In genomic region chr11:100959464-100959810, GRCm38 (mm10) we compare ENCODE assay signal across 8 mouse cellular contexts. TPM values are rescaled to one million over a fixed set of nuclear protein-coding genes. Genes with fewer than 3 reads are reported as not detected.
A peak's percentile ranks its signal among the peaks of the same experiment; 100 is the strongest.
DNase-seq lines count a peak whose midpoint lies in the region; ATAC-seq and TF ChIP-seq lines count a peak whose summit lies in the region.

No protein-coding gene starts in this region.

- H3K27me3 ChIP-seq in hindbrain, postnatal 0 days (ENCODE audit: insufficient read depth, low read length): peaks cover 8% of the 10 kb centered on the region; the same call in 1 of the 2 replicates
- H3K27me3 ChIP-seq in limb, embryonic 14.5 days (ENCODE audit: control insufficient read depth, insufficient read depth, low read length): peaks cover 18% of the 10 kb centered on the region
- peaks cover 31% of the 10 kb centered on the region for H3K27me3 ChIP-seq in midbrain, embryonic 14.5 days (ENCODE audit: control insufficient read depth, insufficient read depth, low read length)
- no peaks in the 10 kb centered on the region for H3K27me3 ChIP-seq in stomach, postnatal 0 days (ENCODE audit: control insufficient read depth, insufficient read depth, low read length)

- no peaks in the 10 kb centered on the region for H3K9me3 ChIP-seq in hindbrain, postnatal 0 days (ENCODE audit: low read length)
- no peaks in the 10 kb centered on the region for H3K9me3 ChIP-seq in limb, embryonic 14.5 days (ENCODE audit: control insufficient read depth, low read length)
- no peaks in the 10 kb centered on the region for H3K9me3 ChIP-seq in midbrain, embryonic 14.5 days (ENCODE audit: control insufficient read depth, low read length)
- H3K9me3 ChIP-seq in stomach, postnatal 0 days (ENCODE audit: control insufficient read depth, low read length): no peaks in the 10 kb centered on the region

- 4% methylated on average over 14 of the region's 14 CpGs for WGBS in hindbrain, postnatal 0 days
- 4% methylated on average over 14 of the region's 14 CpGs for WGBS in limb, embryonic 14.5 days
- WGBS in midbrain, embryonic 14.5 days: 3% methylated on average over 14 of the region's 14 CpGs
- 6% methylated on average over 14 of the region's 14 CpGs for WGBS in stomach, postnatal 0 days

- H3K27ac ChIP-seq in hindbrain, postnatal 0 days: no peak overlapping the region
- no peak overlapping the region for H3K27ac ChIP-seq in limb, embryonic 14.5 days (replicated peaks; ENCODE audit: low read depth, low read length)
- no peak overlapping the region for H3K27ac ChIP-seq in midbrain, embryonic 14.5 days (replicated peaks; ENCODE audit: low read depth, low read length)
- peak overlapping the region; percentile 26 for H3K27ac ChIP-seq in stomach, postnatal 0 days (replicated peaks)

- peak; percentile 67 to 75 for DNase-seq in layer of hippocampus, postnatal 10 days (ENCODE audit: low spot score in 2 of 2)
- DNase-seq in layer of hippocampus, adult 9-10 months (ENCODE audit: low spot score): no peak
- peak; percentile 70 for DNase-seq in c-Kit-positive CD71-positive TER-119-positive erythroid progenitor cells, embryonic 14.5 days (ENCODE audit: low spot score)
- peak; percentile 82 for DNase-seq in forelimb bud, embryonic 11.5 days (ENCODE audit: low read depth, low spot score)
- peak; percentile 88 for DNase-seq in hindbrain, postnatal 0 days (ENCODE audit: low spot score)
- DNase-seq in limb, embryonic 14.5 days (ENCODE audit: low spot score): peak; percentile 83
- DNase-seq in midbrain, embryonic 14.5 days: peak; percentile 88
- peak; percentile 63 for DNase-seq in stomach, postnatal 0 days (ENCODE audit: low spot score)

- no peaks in the 10 kb centered on the region for H3K36me3 ChIP-seq in hindbrain, postnatal 0 days (ENCODE audit: insufficient read depth, low read length)
- peaks cover 23% of the 10 kb centered on the region for H3K36me3 ChIP-seq in limb, embryonic 14.5 days (ENCODE audit: control insufficient read depth, insufficient read depth, low read length)
- H3K36me3 ChIP-seq in midbrain, embryonic 14.5 days (ENCODE audit: control insufficient read depth, insufficient read depth, low read length): no peaks in the 10 kb centered on the region
- H3K36me3 ChIP-seq in stomach, postnatal 0 days (ENCODE audit: control insufficient read depth, insufficient read depth, low read length): peaks cover 11% of the 10 kb centered on the region

- peak; percentile 70 for TF ChIP-seq CTCF in hindbrain, postnatal 0 days (IDR thresholded peaks at IDR 0.05; ENCODE audit: low read depth)
- TF ChIP-seq CTCF in stomach, postnatal 0 days (IDR thresholded peaks at IDR 0.05; ENCODE audit: low read depth): peak; percentile 77

- no peak for ATAC-seq in hindbrain, postnatal 0 days
- ATAC-seq in limb, embryonic 14.5 days (ENCODE audit: low FRiP score, low read depth): no peak
- no peak for ATAC-seq in midbrain, embryonic 14.5 days (ENCODE audit: low FRiP score, low TSS enrichment)
- no peak for ATAC-seq in stomach, postnatal 0 days (ENCODE audit: low FRiP score, low TSS enrichment)

- TF ChIP-seq POLR2A in limb, embryonic 14.5 days (IDR thresholded peaks at IDR 0.05; ENCODE audit: borderline replicate concordance, extremely low read depth, insufficient read depth, insufficient read length): no peak

- H3K4me2 ChIP-seq in hindbrain, postnatal 0 days (ENCODE audit: low read depth, low read length): peak overlapping the region; percentile 50
- peak overlapping the region; percentile 41 for H3K4me2 ChIP-seq in limb, embryonic 14.5 days (replicated peaks; ENCODE audit: low read depth, low read length, severe bottlenecking)
- peak overlapping the region; percentile 39 for H3K4me2 ChIP-seq in midbrain, embryonic 14.5 days (ENCODE audit: low read length)
- H3K4me2 ChIP-seq in stomach, postnatal 0 days (replicated peaks; ENCODE audit: low read depth): peak overlapping the region; percentile 25

- TF ChIP-seq EP300 in stomach, postnatal 0 days (optimal IDR thresholded peaks at IDR 0.05): no peak

- no peak overlapping the region for H3K9ac ChIP-seq in hindbrain, postnatal 0 days (replicated peaks; ENCODE audit: low read length)
- H3K9ac ChIP-seq in limb, embryonic 14.5 days (ENCODE audit: low read depth, low read length, severe bottlenecking): no peak overlapping the region
- H3K9ac ChIP-seq in midbrain, embryonic 14.5 days (replicated peaks; ENCODE audit: low read length): no peak overlapping the region
- no peak overlapping the region for H3K9ac ChIP-seq in stomach, postnatal 0 days (ENCODE audit: low read length)

- H3K4me1 ChIP-seq in hindbrain, postnatal 0 days (ENCODE audit: insufficient read depth, low read length): no peaks in the 10 kb centered on the region
- peaks cover 31% of the 10 kb centered on the region for H3K4me1 ChIP-seq in limb, embryonic 14.5 days (ENCODE audit: control insufficient read depth, insufficient read depth, low read length)
- H3K4me1 ChIP-seq in midbrain, embryonic 14.5 days (ENCODE audit: control insufficient read depth, insufficient read depth, low read length): peaks cover 3% of the 10 kb centered on the region; the same call in 1 of the 2 replicates
- peaks cover 15% of the 10 kb centered on the region for H3K4me1 ChIP-seq in stomach, postnatal 0 days (replicated peaks; ENCODE audit: control insufficient read depth, insufficient read depth)

- H3K4me3 ChIP-seq in hindbrain, postnatal 0 days (ENCODE audit: low read length): peak overlapping the region; percentile 29
- peak overlapping the region; percentile 21; the same call in 1 of the 2 replicates for H3K4me3 ChIP-seq in limb, embryonic 14.5 days (replicated peaks; ENCODE audit: low read length)
- peak overlapping the region; percentile 23; the same call in 1 of the 2 replicates for H3K4me3 ChIP-seq in midbrain, embryonic 14.5 days (replicated peaks; ENCODE audit: low read depth, low read length)
- no peak overlapping the region; the same call in 1 of the 2 replicates for H3K4me3 ChIP-seq in stomach, postnatal 0 days (ENCODE audit: low read depth, low read length)

RNA-seq across cellular contexts. Expression of gene Cavin1, which starts 11.2 kb away (rescaled TPM):
- 10 to 100 TPM; 20.5 to 20.6 TPM for total RNA-seq in layer of hippocampus, postnatal 10 days (2021)
- 19.7 and 26.3 TPM in 2 replicates for total RNA-seq in hindbrain, postnatal 0 days (2014; rRNA removed)
- 48.6 and 50.2 TPM in 2 replicates for polyA plus RNA-seq in hindbrain, postnatal 0 days (2015; fragmentation: Nextera tagmentation; extraction: Ambion mirVana)
- 81.3 and 96.8 TPM in 2 replicates for polyA plus RNA-seq in limb, embryonic 14.5 days (2012; rRNA removed)
- polyA plus RNA-seq in limb, embryonic 14.5 days (2014; fragmentation: Nextera tagmentation; extraction: Ambion mirVana): 128 and 135 TPM in 2 replicates
- 8.0 and 16.3 TPM in 2 replicates for polyA plus RNA-seq in midbrain, embryonic 14.5 days (2014; fragmentation: Nextera tagmentation; extraction: Ambion mirVana)
- 313 and 331 TPM in 2 replicates for polyA plus RNA-seq in stomach, postnatal 0 days (2015; fragmentation: Nextera tagmentation; extraction: Ambion mirVana)

RNA-seq across cellular contexts. Expression of gene Stat3, which starts 20.1 kb away (rescaled TPM):
- total RNA-seq in layer of hippocampus, postnatal 10 days (2021): 10 to 100 TPM; 35.9 to 39.0 TPM
- total RNA-seq in hindbrain, postnatal 0 days (2014; rRNA removed): 49.7 and 56.2 TPM in 2 replicates
- polyA plus RNA-seq in hindbrain, postnatal 0 days (2015; fragmentation: Nextera tagmentation; extraction: Ambion mirVana): 41.4 and 43.4 TPM in 2 replicates
- polyA plus RNA-seq in limb, embryonic 14.5 days (2012; rRNA removed): 56.1 and 66.2 TPM in 2 replicates
- polyA plus RNA-seq in limb, embryonic 14.5 days (2014; fragmentation: Nextera tagmentation; extraction: Ambion mirVana): 63.0 and 65.9 TPM in 2 replicates
- polyA plus RNA-seq in midbrain, embryonic 14.5 days (2014; fragmentation: Nextera tagmentation; extraction: Ambion mirVana): 29.6 and 30.6 TPM in 2 replicates
- 47.7 and 55.1 TPM in 2 replicates for polyA plus RNA-seq in stomach, postnatal 0 days (2015; fragmentation: Nextera tagmentation; extraction: Ambion mirVana)

RNA-seq across cellular contexts. Expression of gene Atp6v0a1, which starts 49.8 kb away (rescaled TPM):
- 100 to 1,000 TPM; 424 to 431 TPM for total RNA-seq in layer of hippocampus, postnatal 10 days (2021)
- total RNA-seq in hindbrain, postnatal 0 days (2014; rRNA removed): 213 and 222 TPM in 2 replicates
- polyA plus RNA-seq in hindbrain, postnatal 0 days (2015; fragmentation: Nextera tagmentation; extraction: Ambion mirVana): 162 and 181 TPM in 2 replicates
- 60.9 and 72.8 TPM in 2 replicates for polyA plus RNA-seq in limb, embryonic 14.5 days (2012; rRNA removed)
- polyA plus RNA-seq in limb, embryonic 14.5 days (2014; fragmentation: Nextera tagmentation; extraction: Ambion mirVana): 31.8 and 32.7 TPM in 2 replicates
- polyA plus RNA-seq in midbrain, embryonic 14.5 days (2014; fragmentation: Nextera tagmentation; extraction: Ambion mirVana): 115 and 119 TPM in 2 replicates
- polyA plus RNA-seq in stomach, postnatal 0 days (2015; fragmentation: Nextera tagmentation; extraction: Ambion mirVana): 44.8 and 45.5 TPM in 2 replicates
